Mouse (Mus musculus) kidney, adult 2 months (tissue): Measurements from ENCODE around the gene Xrcc6.

ENCODE experiments used
- CTCF ChIP-seq: fragments of 200-500 bp; conservative IDR thresholded peaks from 2 replicates; pipeline ENCODE4 v1.5.1; 2011; ENCODE audit warnings: low read depth, mild to moderate bottlenecking, control low read depth, low read length, moderate library complexity, mixed read lengths; ENCODE audit not compliant: insufficient read depth, insufficient read length
- POLR2A ChIP-seq: fragments of 200-500 bp; IDR thresholded peaks from one replicate; pipeline ENCODE4 v1.6.1; 2011; ENCODE audit warnings: low read depth, low read length, control low read depth

DNA sequence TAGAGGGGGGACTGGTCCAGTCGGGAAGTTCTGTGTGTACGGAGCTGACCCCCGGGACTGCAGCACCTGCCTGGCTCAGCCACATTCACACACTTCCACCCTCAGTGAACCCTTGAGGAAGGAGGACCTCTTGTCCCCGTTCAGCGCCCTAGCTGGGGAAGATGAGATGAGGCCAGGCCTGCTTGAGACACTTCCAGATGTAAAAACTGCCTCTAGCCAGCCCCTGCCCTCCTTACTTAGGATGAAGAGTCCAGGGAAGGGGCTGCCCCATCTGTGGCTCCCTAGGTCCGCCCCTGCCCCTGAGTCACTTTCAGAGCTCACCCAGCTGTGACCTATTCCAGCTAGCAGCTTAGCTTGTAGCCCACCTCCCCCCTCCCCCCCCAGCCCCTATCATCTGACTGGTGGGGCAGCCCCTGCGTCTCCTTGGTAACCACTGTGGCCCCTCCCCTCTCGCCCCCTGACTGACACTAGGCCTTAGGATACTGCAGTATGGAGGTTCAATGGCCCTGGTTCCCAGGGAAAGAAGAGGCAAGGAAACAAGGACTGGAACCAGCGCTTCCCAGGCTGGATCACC is 44.4 kb upstream of the Xrcc6 start:
- TF ChIP-seq POLR2A: no peak
- TF ChIP-seq CTCF: no peak
